Mouse (Mus musculus): ENCODE results near the gene Esr1.
"Not testable (repeated sequence)": the region's sequence is repeated elsewhere in the genome, so short reads cannot be mapped to it uniquely, and the experiment has no call there.

- not testable (repeated sequence) for TF ChIP-seq POLR2A (IDR thresholded peaks at IDR 0.05; ENCODE audit: extremely low read depth, insufficient read depth, low read length); CTCF (IDR thresholded peaks at IDR 0.05; ENCODE audit: low read depth, low read length)
These were observed 8.0 kb downstream of the Esr1 start for GRCm38 (mm10) chr10:4619426-4619825.
